In the genomic region with DNA sequence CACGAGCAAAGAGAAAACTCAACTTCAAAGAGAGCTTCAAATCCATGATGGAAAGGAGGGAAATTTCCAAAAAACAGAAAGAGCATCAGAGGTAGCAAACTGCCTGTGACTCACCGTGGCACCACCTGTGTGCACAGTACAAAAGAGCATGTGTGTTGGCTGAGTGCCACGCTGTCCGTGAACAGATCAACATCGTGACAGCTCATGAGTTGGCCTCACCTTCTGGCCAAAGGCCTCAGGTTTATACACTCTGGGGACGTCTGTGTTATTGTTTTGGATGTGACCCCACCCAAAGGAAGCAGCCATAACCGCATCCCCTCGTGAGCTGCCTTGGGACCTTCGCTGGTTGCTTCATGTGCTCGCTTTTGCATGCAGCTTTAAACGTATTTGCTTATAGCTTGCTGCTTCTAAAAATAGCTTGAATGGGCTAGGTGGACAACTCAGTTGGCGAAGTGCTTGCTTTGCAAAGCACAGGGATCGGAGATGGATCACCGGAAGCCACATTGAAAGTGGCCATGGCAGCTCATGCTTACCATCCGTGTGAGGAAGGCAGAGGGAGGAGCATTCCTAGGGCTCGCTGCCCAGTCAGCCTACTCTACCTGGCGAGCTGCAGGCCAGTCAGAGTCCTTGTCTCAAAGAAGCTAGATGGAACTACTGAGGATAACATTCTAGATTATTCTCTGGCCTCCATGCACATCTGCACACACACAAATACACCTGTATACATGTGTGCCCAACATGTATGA, we compare ENCODE assay signal across 15 mouse cellular contexts.
A peak's percentile ranks its signal among the peaks of the same experiment; 100 is the strongest.
DNase-seq lines count a peak whose midpoint lies in the region; ATAC-seq and TF ChIP-seq lines count a peak whose summit lies in the region.
"Had no signal": no experiment of that assay in that cellular context is flagged by ENCODE, and none has a peak within 500 bp of the region (broad histone marks: within the 10 kb centered on the region; RNA-seq: fewer than 3 reads in every experiment).

No protein-coding gene starts in this region.

- H3K9ac ChIP-seq in hindbrain, postnatal 0 days (replicated peaks; ENCODE audit: low read length) = no peak overlapping the region
- no peak overlapping the region for H3K9ac ChIP-seq in hindbrain, embryonic 16.5 days (ENCODE audit: low read depth, low read length)
- no peak overlapping the region for H3K9ac ChIP-seq in lung, embryonic 14.5 days
- H3K9ac ChIP-seq: embryonic facial prominence, embryonic 13.5 days; limb, embryonic 13.5 days; midbrain, embryonic 12.5 days had no signal

- no peak overlapping the region for H3K27ac ChIP-seq in hindbrain, postnatal 0 days
- no peak overlapping the region for H3K27ac ChIP-seq in hindbrain, embryonic 16.5 days (ENCODE audit: low read depth, low read length)
- no peak overlapping the region for H3K27ac ChIP-seq in lung, embryonic 14.5 days (ENCODE audit: low read depth)
- H3K27ac ChIP-seq: embryonic facial prominence, embryonic 13.5 days; limb, embryonic 13.5 days; midbrain, embryonic 12.5 days had no signal

- no peak for TF ChIP-seq CTCF in hindbrain, postnatal 0 days (IDR thresholded peaks at IDR 0.05; ENCODE audit: low read depth)
- TF ChIP-seq CTCF in lung, embryonic 14.5 days (IDR thresholded peaks at IDR 0.05; ENCODE audit: low read depth) = no peak

- H3K36me3 ChIP-seq in hindbrain, postnatal 0 days (ENCODE audit: insufficient read depth, low read length) = no peaks in the 10 kb centered on the region
- H3K36me3 ChIP-seq in hindbrain, embryonic 16.5 days (ENCODE audit: control insufficient read depth, insufficient read depth, low read length) = no peaks in the 10 kb centered on the region
- H3K36me3 ChIP-seq in lung, embryonic 14.5 days (ENCODE audit: insufficient read depth) = no peaks in the 10 kb centered on the region
- H3K36me3 ChIP-seq: embryonic facial prominence, embryonic 13.5 days; limb, embryonic 13.5 days; midbrain, embryonic 12.5 days had no signal

- ATAC-seq in hindbrain, postnatal 0 days = no peak
- no peak for ATAC-seq in hindbrain, embryonic 16.5 days
- ATAC-seq in lung, embryonic 14.5 days (ENCODE audit: insufficient read depth) = no peak

- no peak overlapping the region for H3K4me2 ChIP-seq in hindbrain, postnatal 0 days (ENCODE audit: low read depth, low read length)
- H3K4me2 ChIP-seq in hindbrain, embryonic 16.5 days (ENCODE audit: low read length) = no peak overlapping the region
- no peak overlapping the region for H3K4me2 ChIP-seq in lung, embryonic 14.5 days
- H3K4me2 ChIP-seq: embryonic facial prominence, embryonic 13.5 days; heart, embryonic 11.5 days; limb, embryonic 13.5 days; midbrain, embryonic 12.5 days had no signal

- H3K4me3 ChIP-seq in hindbrain, postnatal 0 days (ENCODE audit: low read length) = no peak overlapping the region
- no peak overlapping the region for H3K4me3 ChIP-seq in hindbrain, embryonic 16.5 days (ENCODE audit: low read length)
- no peak overlapping the region for H3K4me3 ChIP-seq in lung, embryonic 14.5 days (ENCODE audit: low read depth, low read length)
- H3K4me3 ChIP-seq: embryonic facial prominence, embryonic 13.5 days; limb, embryonic 13.5 days; midbrain, embryonic 12.5 days had no signal

- whole genome bisulfite sequencing in hindbrain, postnatal 0 days = 69% methylated on average over 17 of the region's 17 CpGs
- 79% methylated on average over 17 of the region's 17 CpGs for WGBS in hindbrain, embryonic 16.5 days
- 58% methylated on average over 17 of the region's 17 CpGs for WGBS in lung, embryonic 14.5 days

- DNase-seq in hindbrain, postnatal 0 days (ENCODE audit: low spot score) = peak; percentile 6
- peak; percentile 50 for DNase-seq in urinary bladder, postnatal 14 days (ENCODE audit: low spot score)
- no peak for DNase-seq in urinary bladder, adult 2 months (ENCODE audit: low spot score)
- peak; percentile 37 for DNase-seq in lung, embryonic 14.5 days
- peak; percentile 5 to 39 for DNase-seq in urinary bladder, postnatal 36 days (ENCODE audit: low spot score in 2 of 2)
- no peak for DNase-seq in embryo, embryonic 10 days (ENCODE audit: low spot score)
- no peak for DNase-seq in layer of hippocampus, postnatal 25 days (ENCODE audit: extremely low spot score in 1 of 2, low spot score in 1 of 2)
- DNase-seq: adrenal gland, postnatal 10 days; kidney, adult 8-10 months; spleen, adult 18-20 months had no signal

- H3K4me1 ChIP-seq in hindbrain, postnatal 0 days (ENCODE audit: insufficient read depth, low read length) = no peaks in the 10 kb centered on the region
- no peaks in the 10 kb centered on the region for H3K4me1 ChIP-seq in hindbrain, embryonic 16.5 days (ENCODE audit: control insufficient read depth, insufficient read depth, low read depth, low read length)
- no peaks in the 10 kb centered on the region for H3K4me1 ChIP-seq in lung, embryonic 14.5 days (ENCODE audit: insufficient read depth)
- H3K4me1 ChIP-seq: embryonic facial prominence, embryonic 13.5 days; midbrain, embryonic 12.5 days had no signal

- H3K27me3 ChIP-seq in hindbrain, postnatal 0 days (ENCODE audit: insufficient read depth, low read length) = no peaks in the 10 kb centered on the region
- no peaks in the 10 kb centered on the region for H3K27me3 ChIP-seq in hindbrain, embryonic 16.5 days (replicated peaks; ENCODE audit: control insufficient read depth, insufficient read depth, low read length)
- no peaks in the 10 kb centered on the region for H3K27me3 ChIP-seq in lung, embryonic 14.5 days (ENCODE audit: insufficient read depth, low read length)
- H3K27me3 ChIP-seq: embryonic facial prominence, embryonic 13.5 days; limb, embryonic 13.5 days; midbrain, embryonic 12.5 days had no signal

- no peaks in the 10 kb centered on the region for H3K9me3 ChIP-seq in hindbrain, postnatal 0 days (ENCODE audit: low read length)
- H3K9me3 ChIP-seq in hindbrain, embryonic 16.5 days (ENCODE audit: control insufficient read depth, low read length) = no peaks in the 10 kb centered on the region
- no peaks in the 10 kb centered on the region for H3K9me3 ChIP-seq in lung, embryonic 14.5 days (ENCODE audit: low read depth, low read length)
- H3K9me3 ChIP-seq: embryonic facial prominence, embryonic 13.5 days; midbrain, embryonic 12.5 days had no signal

Comparison
In these comparisons a context has a peak if more than half of its experiments do, and no peak if none do; other contexts are left out.
1. DNase-seq: peak in hindbrain, postnatal 0 days (single experiment), urinary bladder, postnatal 14 days (single experiment), lung, embryonic 14.5 days (single experiment) and urinary bladder, postnatal 36 days (2 of 2); none in urinary bladder, adult 2 months (single experiment), embryo, embryonic 10 days (single experiment) and layer of hippocampus, postnatal 25 days (0 of 2).